Mouse (Mus musculus) ES-E14 (cell line): ENCODE measurements at regions not wholly inside any gene's neighbourhood (a gene's known extent, or its start where the extent isn't known, plus 50 kb on each side); places are given as distances from the start of the nearest gene placed in this dataset.

ENCODE experiments used
- DNase-seq: peaks from one replicate; pipeline ENCODE4 v3.0.0-alpha.2; 2013; ENCODE audit warnings: low read depth, low spot score
- H3K27ac ChIP-seq: 2 replicates; pipeline ENCODE4 v1.5.1; 2012; ENCODE audit warnings: low read depth, mild to moderate bottlenecking, low read length, moderate library complexity, mixed read lengths; ENCODE audit not compliant: poor library complexity, insufficient read depth, severe bottlenecking
- H3K36me3 ChIP-seq: 2 replicates; pipeline ENCODE4 v1.6.1; 2012; ENCODE audit warnings: mild to moderate bottlenecking, low read length, moderate library complexity, mixed read lengths; ENCODE audit not compliant: control insufficient read depth, poor library complexity, insufficient read depth, severe bottlenecking
- H3K4me1 ChIP-seq, 2 experiments: fragments of 150-350 bp in 1 of 2; sonication (generic) in 1 of 2; 2 replicates each; pipeline ENCODE4 v1.6.1; 2012; ENCODE audit warnings: low read length in 2 of 2, mild to moderate bottlenecking in 1 of 2, mixed read lengths in 1 of 2; ENCODE audit not compliant: control insufficient read depth in 2 of 2, insufficient read depth in 2 of 2, poor library complexity in 1 of 2
- H3K4me3 ChIP-seq, 2 experiments: fragments of 150-350 bp in 1 of 2; sonication (generic) in 1 of 2; 2 replicates each; pipeline ENCODE4 v1.5.1; 2012; ENCODE audit warnings: low read length in 2 of 2, low read depth in 1 of 2, mild to moderate bottlenecking in 1 of 2, mixed read lengths in 1 of 2; ENCODE audit not compliant: insufficient read depth in 1 of 2, poor library complexity in 1 of 2, severe bottlenecking in 1 of 2
- H3K9ac ChIP-seq: 2 replicates; pipeline ENCODE4 v1.6.1; 2012; ENCODE audit warnings: low read depth, mild to moderate bottlenecking, low read length, mixed read lengths; ENCODE audit not compliant: poor library complexity, insufficient read depth, severe bottlenecking
- H3K9me3 ChIP-seq: fragments of 150-350 bp; sonication (generic); 2 replicates; pipeline ENCODE4 v1.6.1; 2012; ENCODE audit warnings: low read depth, mild to moderate bottlenecking, low read length; ENCODE audit not compliant: control insufficient read depth, insufficient read depth
- CHD2 ChIP-seq: IDR thresholded peaks from 2 replicates; pipeline ENCODE4 v1.6.1; 2014; ENCODE audit warnings: mild to moderate bottlenecking, low read depth, low read length, inconsistent platforms
- HCFC1 ChIP-seq: IDR thresholded peaks from 2 replicates; pipeline ENCODE4 v1.6.1; 2012; ENCODE audit warnings: low read length, inconsistent platforms, borderline replicate concordance; ENCODE audit not compliant: insufficient read depth
- MAFK ChIP-seq: IDR thresholded peaks from 2 replicates; pipeline ENCODE4 v1.6.1; 2014; ENCODE audit warnings: mild to moderate bottlenecking, low read depth, low read length, inconsistent platforms; ENCODE audit not compliant: insufficient read depth
- ZC3H11A ChIP-seq: IDR thresholded peaks from 2 replicates; pipeline ENCODE4 v1.6.1; 2012; ENCODE audit warnings: low read depth, mild to moderate bottlenecking, inconsistent platforms, low read length, borderline replicate concordance
- ZNF384 ChIP-seq: IDR thresholded peaks from 2 replicates; pipeline ENCODE4 v1.6.1; 2012; ENCODE audit warnings: low read depth, low read length, inconsistent platforms
- in situ Hi-C, 2 experiments: fragments of 600-800 bp; cut with MboI; formaldehyde crosslinking; loops; one replicate each; pipeline ENCODE4 v1.15.1; 2025; ENCODE audit warnings: low sequenced_read_pairs in 2 of 2, inconsistent platforms in 1 of 2; ENCODE audit not compliant: unreplicated experiment in 2 of 2

DNA sequence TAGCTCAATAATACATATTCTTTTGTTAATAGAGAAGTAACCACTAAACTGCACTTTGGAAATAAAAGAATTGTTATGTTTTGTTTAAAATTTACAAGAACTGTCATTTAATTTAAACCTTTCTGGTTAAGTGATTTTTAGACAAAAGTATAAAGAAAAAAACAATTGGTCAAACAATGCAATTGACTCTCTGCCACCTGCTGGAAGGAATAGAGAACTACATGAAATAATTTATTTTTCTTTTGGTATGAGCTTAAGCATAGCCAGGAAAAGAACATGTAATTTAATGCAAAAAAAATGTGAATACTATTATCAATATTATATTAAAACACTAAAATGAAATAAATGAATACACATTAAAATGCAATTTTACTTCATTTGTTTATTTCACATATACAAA, 465.5 kb upstream of the Pcdh10 start:
- no peak overlapping the region for H3K9ac ChIP-seq
- H3K27ac ChIP-seq: no peak overlapping the region
- TF ChIP-seq CHD2: no peak
- 0 out of 2 replicates have a peak, but pooled peaks have one; percentile 11 for TF ChIP-seq ZNF384
- no peaks in the 10 kb centered on the region for H3K36me3 ChIP-seq
- H3K9me3 ChIP-seq: no peaks in the 10 kb centered on the region
- in situ Hi-C loops: loop anchor here in 1 of 2 experiments (25.0 kb wide), 1 partner anchor 1125 kb away; no protein-coding TSS in a partner anchor
- no peak overlapping the region for H3K4me3 ChIP-seq
- peak; percentile 9 for DNase-seq
- no peaks in the 10 kb centered on the region for H3K4me1 ChIP-seq

DNA sequence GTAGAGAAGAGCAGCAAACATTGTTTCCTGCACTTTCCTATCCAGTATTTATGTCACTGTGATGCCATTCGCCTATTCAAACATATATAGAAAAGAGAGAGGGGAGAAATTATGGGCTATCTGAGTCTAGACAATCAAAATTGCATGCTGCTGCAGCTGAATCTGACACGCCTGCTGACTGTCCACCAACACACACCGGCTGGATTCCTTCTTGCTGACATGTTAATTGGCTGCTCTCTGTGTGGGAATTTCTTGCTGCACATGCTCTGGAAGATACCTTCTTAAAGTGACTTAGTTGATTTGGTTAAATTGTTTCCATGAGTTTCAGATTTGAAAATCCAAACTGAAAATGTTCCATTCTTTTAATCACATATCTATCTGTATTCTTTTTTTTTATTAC, 463.9 kb upstream of the Pcdh10 start:
- H3K27ac ChIP-seq: no peak overlapping the region
- H3K4me3 ChIP-seq: no peak overlapping the region
- TF ChIP-seq HCFC1: no peak
- TF ChIP-seq MAFK: no peak
- TF ChIP-seq CHD2: no peak
- TF ChIP-seq ZNF384: no peak
- no peak for TF ChIP-seq ZC3H11A
- no peaks in the 10 kb centered on the region for H3K4me1 ChIP-seq
- no peaks in the 10 kb centered on the region for H3K9me3 ChIP-seq
- no peaks in the 10 kb centered on the region for H3K36me3 ChIP-seq
- in situ Hi-C loops: loop anchor here in 1 of 2 experiments (25.0 kb wide), 1 partner anchor 1127 kb away; no protein-coding TSS in a partner anchor
- DNase-seq: no peak
- H3K9ac ChIP-seq: no peak overlapping the region
